Mouse (Mus musculus): ENCODE results near the gene Dirc2.

Dirc2 gene

GRCm38 (mm10) chr16:35739548-35739947, 29.6 kb downstream of the Dirc2 start:
- no peak for DNase-seq (ENCODE audit: low spot score in 2 of 2)

GRCm38 (mm10) chr16:35738096-35738767, 30.9 kb downstream of the Dirc2 start:
- no peak for DNase-seq (ENCODE audit: low spot score in 2 of 2)

- DNase-seq (ENCODE audit: low spot score in 2 of 2): peak in 1 of 2 experiments; percentile 42
These were observed 35.1 kb downstream of the Dirc2 start for GRCm38 (mm10) chr16:35734038-35734437.

- no peak for DNase-seq (ENCODE audit: low spot score in 2 of 2)
These were observed 37.1 kb downstream of the Dirc2 start for GRCm38 (mm10) chr16:35732096-35732495.

GRCm38 (mm10) chr16:35729151-35729738, 39.9 kb downstream of the Dirc2 start:
- no peak for DNase-seq (ENCODE audit: low spot score in 2 of 2)

- no peak for DNase-seq (ENCODE audit: low spot score in 2 of 2)
These were observed 42.6 kb downstream of the Dirc2 start for GRCm38 (mm10) chr16:35726601-35727000.

GRCm38 (mm10) chr16:35724561-35724960, 44.6 kb downstream of the Dirc2 start:
- no peak for DNase-seq (ENCODE audit: low spot score in 2 of 2)

- no peak for DNase-seq (ENCODE audit: low spot score in 2 of 2)
These were observed 51.4 kb downstream of the Dirc2 start for GRCm38 (mm10) chr16:35717761-35718160.

GRCm38 (mm10) chr16:35716257-35716656, 52.9 kb downstream of the Dirc2 start:
- DNase-seq (ENCODE audit: low spot score in 2 of 2): no peak

GRCm38 (mm10) chr16:35715771-35716170, 53.4 kb downstream of the Dirc2 start:
- DNase-seq (ENCODE audit: low spot score in 2 of 2): no peak

- no peak for DNase-seq (ENCODE audit: low spot score in 2 of 2)
These were observed 53.8 kb downstream of the Dirc2 start for GRCm38 (mm10) chr16:35715350-35715749.

GRCm38 (mm10) chr16:35714689-35715088, 54.5 kb downstream of the Dirc2 start:
- no peak for DNase-seq (ENCODE audit: low spot score in 2 of 2)

- no peak for DNase-seq (ENCODE audit: low spot score in 2 of 2)
These were observed 55.5 kb downstream of the Dirc2 start for GRCm38 (mm10) chr16:35713606-35714005.

- no peak for DNase-seq (ENCODE audit: low spot score in 2 of 2)
These were observed 58.2 kb downstream of the Dirc2 start for GRCm38 (mm10) chr16:35711004-35711403.

GRCm38 (mm10) chr16:35707004-35707403, 62.2 kb downstream of the Dirc2 start:
- no peak for DNase-seq (ENCODE audit: low spot score in 2 of 2)

- DNase-seq (ENCODE audit: low spot score in 2 of 2): no peak
These were observed 64.4 kb downstream of the Dirc2 start for GRCm38 (mm10) chr16:35704796-35705195.

- DNase-seq (ENCODE audit: low spot score in 2 of 2): no peak
These were observed 65.1 kb downstream of the Dirc2 start for GRCm38 (mm10) chr16:35703763-35704679.

- DNase-seq (ENCODE audit: low spot score in 2 of 2): peak; percentile 16 to 44
These were observed 67.3 kb downstream of the Dirc2 start for GRCm38 (mm10) chr16:35701823-35702222.

- no peak for DNase-seq (ENCODE audit: low spot score in 2 of 2)
These were observed 73.1 kb downstream of the Dirc2 start for GRCm38 (mm10) chr16:35696103-35696502.

GRCm38 (mm10) chr16:35694250-35694846, 74.8 kb downstream of the Dirc2 start:
- DNase-seq (ENCODE audit: low spot score in 2 of 2): no peak

- DNase-seq (ENCODE audit: low spot score in 2 of 2): no peak
These were observed 77.5 kb downstream of the Dirc2 start for GRCm38 (mm10) chr16:35691606-35692005.

GRCm38 (mm10) chr16:35686491-35686890, 82.7 kb downstream of the Dirc2 start:
- DNase-seq (ENCODE audit: low spot score in 2 of 2): no peak
